ENCODE assay signal across 32 mouse cellular contexts in the genomic region with DNA sequence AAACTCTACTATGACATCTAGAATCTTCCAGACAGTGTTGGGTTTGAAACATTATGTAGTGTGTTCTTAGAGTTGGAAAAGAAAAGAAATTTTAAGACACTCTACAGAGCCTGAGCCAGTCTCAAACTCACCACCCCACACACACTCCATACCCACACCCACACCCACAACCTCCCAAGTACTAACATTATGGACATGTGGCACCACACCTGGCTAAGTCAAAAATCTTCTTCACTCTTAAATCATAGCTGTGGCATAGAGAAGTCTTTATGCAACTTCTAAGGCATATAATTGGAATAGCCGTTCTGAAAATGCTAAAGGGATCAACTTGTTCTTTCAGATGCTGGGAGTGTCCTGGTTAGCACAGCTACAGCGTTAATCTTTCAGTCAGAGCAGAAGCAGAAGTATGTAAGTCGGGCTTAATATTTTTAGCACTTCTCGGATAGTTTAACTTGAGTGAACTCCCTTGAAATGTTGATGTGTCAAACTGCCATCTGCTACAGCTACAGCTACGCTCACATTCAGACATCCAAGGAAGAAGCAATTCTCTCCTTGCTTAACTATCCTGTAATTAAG.
A peak's percentile ranks its signal among the peaks of the same experiment; 100 is the strongest.
DNase-seq lines count a peak whose midpoint lies in the region; ATAC-seq and TF ChIP-seq lines count a peak whose summit lies in the region.
"Had no signal": no experiment of that assay in that cellular context is flagged by ENCODE, and none has a peak within 500 bp of the region (broad histone marks: within the 10 kb centered on the region; RNA-seq: fewer than 3 reads in every experiment).

No protein-coding gene starts in this region.

- no peak overlapping the region for H3K4me3 ChIP-seq in left cerebral cortex, adult 2 months
- no peak overlapping the region for H3K4me3 ChIP-seq in hindbrain, embryonic 16.5 days (ENCODE audit: low read length)
- H3K4me3 ChIP-seq: embryonic facial prominence, embryonic 12.5 days; forebrain, embryonic 10.5 days; gastrocnemius, adult 2 months; heart, adult 2 months; heart, embryonic 13.5 days; kidney, embryonic 15.5 days; limb, embryonic 12.5 days; midbrain, embryonic 13.5 days; neural tube, embryonic 13.5 days had no signal

- no peak for DNase-seq in frontal cortex, postnatal 14 days (ENCODE audit: low spot score in 2 of 2)
- DNase-seq in left cerebral cortex, adult 8-10 months (ENCODE audit: low spot score in 2 of 2) = peak; percentile 8 to 11
- DNase-seq in left cerebral cortex, adult 2 months (ENCODE audit: extremely low spot score in 1 of 2, low spot score in 2 of 2) = no peak
- DNase-seq in brain, adult 2 months (ENCODE audit: low read depth, low spot score) = peak; percentile 76
- peak; percentile 26 to 47 for DNase-seq in left cerebral cortex, postnatal 36 days (ENCODE audit: low spot score in 2 of 2)
- DNase-seq: adrenal gland, adult 8-10 months; cerebellum, adult 8-10 months; cerebellum, postnatal 25 days; embryo, embryonic 11 days; gastrocnemius, adult 2 months; gastrocnemius, postnatal 36 days; heart, adult 2 months; heart, postnatal 10 days; kidney, adult 11 months; kidney, postnatal 25 days; liver, postnatal 0 days; lung, postnatal 4 days; retina, postnatal 1 day; thymus, postnatal 4 days had no signal

- no peak overlapping the region for H3K9ac ChIP-seq in hindbrain, embryonic 16.5 days (ENCODE audit: low read depth, low read length)
- H3K9ac ChIP-seq: embryonic facial prominence, embryonic 12.5 days; heart, embryonic 13.5 days; hindbrain, embryonic 14.5 days; kidney, embryonic 15.5 days; limb, embryonic 12.5 days; liver, postnatal 0 days; midbrain, embryonic 13.5 days; neural tube, embryonic 13.5 days had no signal

- WGBS in hindbrain, embryonic 16.5 days = 79% methylated on average over 5 of the region's 5 CpGs

- no peaks in the 10 kb centered on the region for H3K27me3 ChIP-seq in hindbrain, embryonic 16.5 days (replicated peaks; ENCODE audit: control insufficient read depth, insufficient read depth, low read length)
- H3K27me3 ChIP-seq: embryonic facial prominence, embryonic 12.5 days; heart, embryonic 13.5 days; kidney, embryonic 15.5 days; limb, embryonic 12.5 days; midbrain, embryonic 13.5 days; neural tube, embryonic 13.5 days had no signal

- H3K27ac ChIP-seq in left cerebral cortex, adult 2 months = no peak overlapping the region
- H3K27ac ChIP-seq in hindbrain, embryonic 16.5 days (ENCODE audit: low read depth, low read length) = no peak overlapping the region
- H3K27ac ChIP-seq: embryonic facial prominence, embryonic 12.5 days; forebrain, embryonic 10.5 days; gastrocnemius, adult 2 months; heart, adult 2 months; heart, embryonic 13.5 days; hindbrain, embryonic 14.5 days; kidney, embryonic 15.5 days; limb, embryonic 12.5 days; midbrain, embryonic 13.5 days; neural tube, embryonic 13.5 days had no signal

- H3K9me3 ChIP-seq in hindbrain, embryonic 16.5 days (ENCODE audit: control insufficient read depth, low read length) = no peaks in the 10 kb centered on the region
- H3K9me3 ChIP-seq: embryonic facial prominence, embryonic 12.5 days; forebrain, embryonic 10.5 days; G1E; heart, embryonic 13.5 days; kidney, embryonic 15.5 days; limb, embryonic 12.5 days; midbrain, embryonic 13.5 days; neural tube, embryonic 13.5 days had no signal

- H3K4me2 ChIP-seq in hindbrain, embryonic 16.5 days (ENCODE audit: low read length) = no peak overlapping the region
- H3K4me2 ChIP-seq: embryonic facial prominence, embryonic 12.5 days; heart, embryonic 13.5 days; hindbrain, embryonic 14.5 days; kidney, embryonic 15.5 days; limb, embryonic 12.5 days; midbrain, embryonic 13.5 days; neural tube, embryonic 13.5 days had no signal

- no peaks in the 10 kb centered on the region for H3K4me1 ChIP-seq in hindbrain, embryonic 16.5 days (ENCODE audit: control insufficient read depth, insufficient read depth, low read depth, low read length)
- H3K4me1 ChIP-seq: embryonic facial prominence, embryonic 12.5 days; forebrain, embryonic 10.5 days; heart, embryonic 13.5 days; kidney, embryonic 15.5 days; limb, embryonic 12.5 days; midbrain, embryonic 13.5 days; neural tube, embryonic 13.5 days had no signal

- no peaks in the 10 kb centered on the region for H3K36me3 ChIP-seq in hindbrain, embryonic 16.5 days (ENCODE audit: control insufficient read depth, insufficient read depth, low read length)
- H3K36me3 ChIP-seq: embryonic facial prominence, embryonic 12.5 days; forebrain, embryonic 10.5 days; G1E; heart, embryonic 13.5 days; kidney, embryonic 15.5 days; limb, embryonic 12.5 days; midbrain, embryonic 13.5 days; neural tube, embryonic 13.5 days had no signal

- TF ChIP-seq CTCF in left cerebral cortex, adult 2 months (IDR thresholded peaks at IDR 0.05) = no peak

- intact Hi-C loops in left cerebral cortex, adult 2 months (cut with DNase I) = loop anchor here (2.0 kb wide), 1 partner anchor 45 kb away; no protein-coding TSS in a partner anchor
- intact Hi-C loops in left cerebral cortex, postnatal 36 days (cut with DNase I) = no loop called here

- peak; percentile 93 for ATAC-seq in frontal cortex, adult (ENCODE audit: low TSS enrichment)
- no peak for ATAC-seq in hindbrain, embryonic 16.5 days
- ATAC-seq: forebrain, embryonic 16.5 days; inflammation-experienced regulatory T-cells, adult 6 months; liver, postnatal 0 days; midbrain, embryonic 13.5 days had no signal

Comparison
In these comparisons a context has a peak if more than half of its experiments do, and no peak if none do; other contexts are left out.
1. DNase-seq: peak in left cerebral cortex, adult 8-10 months (2 of 2), brain, adult 2 months (single experiment) and left cerebral cortex, postnatal 36 days (2 of 2); none in frontal cortex, postnatal 14 days (0 of 2) and left cerebral cortex, adult 2 months (0 of 2).